Mouse (Mus musculus) stomach, postnatal 0 days (tissue): ENCODE measurements around the gene Slc8a1. TPM values are rescaled to one million over a fixed set of nuclear protein-coding genes. Genes with fewer than 3 reads are reported as not detected.

Source experiments
- ATAC-seq: fragments of 200-750 bp; cut with Nextera tagmentation; 2 replicates; pipeline ENCODE4 v1.8.0; 2017; ENCODE audit not compliant: low FRiP score, low TSS enrichment
- DNase-seq: peaks from one replicate; pipeline ENCODE4 v3.0.0-alpha.2; 2016; ENCODE audit warnings: low spot score
- H3K27ac ChIP-seq: fragments of 300-500 bp; sonication (generic); replicated peaks from 2 replicates; pipeline ENCODE4 v1.5.1; 2014; ENCODE audit warnings: mild to moderate bottlenecking, control low read depth
- H3K27me3 ChIP-seq: fragments of 300-500 bp; sonication (generic); 2 replicates; pipeline ENCODE4 v1.6.1; 2014; ENCODE audit warnings: low read length; ENCODE audit not compliant: control insufficient read depth, insufficient read depth
- H3K36me3 ChIP-seq: fragments of 300-500 bp; sonication (generic); 2 replicates; pipeline ENCODE4 v1.6.1; 2014; ENCODE audit warnings: low read length, mixed read lengths; ENCODE audit not compliant: control insufficient read depth, insufficient read depth
- H3K4me1 ChIP-seq: fragments of 300-500 bp; sonication (generic); replicated peaks from 2 replicates; pipeline ENCODE4 v1.6.1; 2014; ENCODE audit warnings: antibody characterized with exemption; ENCODE audit not compliant: control insufficient read depth, insufficient read depth
- H3K4me2 ChIP-seq: fragments of 300-500 bp; sonication (generic); replicated peaks from 2 replicates; pipeline ENCODE4 v1.6.1; 2014; ENCODE audit warnings: low read depth, mild to moderate bottlenecking, control low read depth, moderate library complexity
- H3K4me3 ChIP-seq: fragments of 300-500 bp; sonication (generic); 2 replicates; pipeline ENCODE4 v1.5.1; 2014; ENCODE audit warnings: low read depth, low read length, control low read depth
- H3K9ac ChIP-seq: fragments of 300-500 bp; sonication (generic); 2 replicates; pipeline ENCODE4 v1.6.1; 2014; ENCODE audit warnings: mild to moderate bottlenecking, low read length, control low read depth, mixed read lengths
- H3K9me3 ChIP-seq: fragments of 300-500 bp; sonication (generic); 2 replicates; pipeline ENCODE4 v1.6.1; 2016; ENCODE audit warnings: low read length; ENCODE audit not compliant: control insufficient read depth
- CTCF ChIP-seq: IDR thresholded peaks from 2 replicates; pipeline ENCODE4 v1.5.1; 2016; ENCODE audit warnings: antibody characterized with exemption, low read depth, mild to moderate bottlenecking, moderate library complexity
- EP300 ChIP-seq: optimal IDR thresholded peaks from 2 replicates; pipeline ENCODE3; 2016; ENCODE audit warnings: antibody characterized with exemption
- WGBS: fragments of 180-500 bp; shearing (Covaris S2); extraction: QIAGEN DNeasy Blood & Tissue Kit; methylation state at CpG from one replicate; pipeline ENCODE4 v1.1.7; 2014; 5-methylcytosine and 5-hydroxymethylcytosine counted together
- polyA plus RNA-seq: library from polyadenylated mRNA; unstranded; fragments of >200 nt; fragmentation: Nextera tagmentation; extraction: Ambion mirVana; gene quantifications from 2 replicates; pipeline ENCODE4 v1.2.1, GENCODE M21; 2015

The Slc8a1 gene
- polyA plus RNA-seq, 1 experiment from 2014 or later = 3.1 TPM

DNA sequence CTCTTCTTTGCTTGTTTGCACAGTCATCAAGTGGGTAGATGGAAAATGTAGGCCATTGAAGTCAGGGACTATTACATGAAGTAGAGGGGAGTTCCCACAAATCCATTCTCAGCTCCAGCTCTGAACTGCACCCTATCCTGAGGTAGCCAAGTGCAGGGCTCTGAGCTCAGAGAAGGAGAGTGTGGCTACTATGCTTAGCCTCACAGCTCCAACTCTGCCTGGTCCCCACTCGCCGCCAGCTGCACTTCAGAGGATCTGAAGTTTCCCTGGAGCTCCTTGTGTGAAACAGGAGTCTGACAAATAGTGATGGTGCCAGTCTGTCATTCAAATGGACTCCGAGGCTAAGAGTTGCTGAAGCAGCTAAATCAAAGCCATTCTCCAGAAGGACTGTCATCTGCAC, 282.9 kb downstream of the Slc8a1 start:
- Histone ChIP-seq H3K27ac (no peak overlapping the region), H3K9ac (no peak overlapping the region), H3K9me3 (no peaks in the 10 kb centered on the region), H3K4me1 (no peaks in the 10 kb centered on the region), H3K27me3 (no peaks in the 10 kb centered on the region), H3K36me3 (no peaks in the 10 kb centered on the region), H3K4me3 (no peak overlapping the region), H3K4me2 (no peak overlapping the region)
- no peak for TF ChIP-seq EP300
- TF ChIP-seq CTCF = no peak
- ATAC-seq (no peak), DNase-seq (no peak)
- 73% methylated on average over 3 of the region's 3 CpGs for WGBS

DNA sequence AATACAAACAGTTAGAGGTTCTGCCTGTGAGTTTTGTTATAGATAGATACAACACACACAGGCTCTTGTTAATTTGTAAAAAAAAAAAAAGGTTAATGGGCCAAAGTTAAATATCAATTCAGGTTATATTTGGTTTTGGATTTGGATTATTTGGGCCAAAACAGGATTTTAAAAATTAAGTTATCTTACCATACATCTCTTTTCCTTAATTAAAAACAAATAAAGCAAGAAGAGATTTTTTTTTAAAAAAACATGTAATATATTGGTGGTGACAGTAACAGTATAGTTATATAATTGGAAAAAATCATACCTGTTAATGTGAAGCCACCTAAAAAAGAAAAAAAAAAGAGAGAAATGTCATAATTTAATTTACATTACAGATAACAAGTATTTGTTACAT, 296.7 kb downstream of the Slc8a1 start, which contains the start of gene Gm11096:
Gene Gm11096, plus strand, starts transcription at position 301 of the 400 bp plus-strand sequence.
- no peaks in the 10 kb centered on the region for H3K9me3 ChIP-seq
- ATAC-seq = no peak
- no peak within 1 kb of the TSS for H3K4me3 ChIP-seq
- DNase-seq = no peak
- no peaks in the 10 kb centered on the region for H3K36me3 ChIP-seq
- no peak for TF ChIP-seq EP300
- TF ChIP-seq CTCF = no peak
- H3K27ac ChIP-seq = no peak within 1 kb of the TSS
- H3K4me1 ChIP-seq = no peaks in the 10 kb centered on the region
- H3K4me2 ChIP-seq = no peak within 1 kb of the TSS
- no peak within 1 kb of the TSS for H3K9ac ChIP-seq
- H3K27me3 ChIP-seq = no peaks in the 10 kb centered on the region

DNA sequence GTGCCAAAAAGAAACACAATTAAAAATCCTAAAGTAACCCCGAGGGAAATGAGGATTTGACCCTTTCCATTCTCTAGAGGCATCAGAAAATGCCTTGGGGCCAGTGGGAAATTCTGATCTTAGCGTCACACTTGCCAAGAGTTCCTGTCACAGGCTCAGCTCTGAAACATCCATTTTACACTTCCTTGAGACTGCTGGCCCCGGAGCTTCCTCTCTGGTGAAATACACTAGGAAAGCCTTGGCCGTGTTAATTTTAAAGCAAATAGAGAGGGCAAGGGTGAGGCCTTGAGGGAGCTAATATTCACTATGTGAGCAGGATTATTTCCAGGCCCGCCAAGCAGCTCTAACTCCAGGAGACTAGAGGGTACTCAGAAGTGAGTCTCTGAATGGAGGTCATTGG, 305.0 kb downstream of the Slc8a1 start:
- no peak for TF ChIP-seq CTCF
- TF ChIP-seq EP300 = no peak
- H3K27me3 ChIP-seq = no peaks in the 10 kb centered on the region
- no peaks in the 10 kb centered on the region for H3K4me1 ChIP-seq
- H3K36me3 ChIP-seq = no peaks in the 10 kb centered on the region
- no peak overlapping the region for H3K4me2 ChIP-seq
- H3K9ac ChIP-seq = no peak overlapping the region
- DNase-seq = no peak
- no peak overlapping the region for H3K27ac ChIP-seq
- no peak for ATAC-seq
- no peaks in the 10 kb centered on the region for H3K9me3 ChIP-seq
- 36% methylated on average over 5 of the region's 5 CpGs for WGBS
- no peak overlapping the region for H3K4me3 ChIP-seq

DNA sequence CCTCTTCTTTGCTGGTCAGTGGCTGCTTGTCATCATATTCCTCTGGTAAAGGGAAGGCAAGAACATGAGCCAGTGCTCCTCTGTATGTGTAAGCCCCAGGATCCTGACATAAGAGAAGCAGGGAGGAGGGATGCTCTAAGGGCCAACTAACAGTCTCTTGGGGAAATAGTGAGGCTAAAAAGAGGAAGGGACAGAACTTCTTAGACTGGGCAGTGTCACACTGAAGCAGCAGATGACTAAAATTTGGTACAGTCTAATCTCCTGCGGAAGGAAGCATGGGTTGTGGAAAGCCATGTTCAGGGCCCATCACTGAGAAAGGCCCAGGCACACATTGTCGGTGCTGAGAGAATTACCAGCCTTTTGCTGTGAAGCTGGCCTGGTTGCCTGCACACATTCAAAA, 305.4 kb downstream of the Slc8a1 start:
- H3K4me3 ChIP-seq = no peak overlapping the region
- H3K36me3 ChIP-seq = no peaks in the 10 kb centered on the region
- ATAC-seq (no peak), DNase-seq (no peak)
- no peaks in the 10 kb centered on the region for H3K4me1 ChIP-seq
- H3K9me3 ChIP-seq = no peaks in the 10 kb centered on the region
- H3K4me2 ChIP-seq = no peak overlapping the region
- H3K27me3 ChIP-seq = no peaks in the 10 kb centered on the region
- no peak overlapping the region for H3K9ac ChIP-seq
- TF ChIP-seq EP300 (no peak), CTCF (no peak)
- WGBS = 89% methylated on average over 2 of the region's 2 CpGs
- H3K27ac ChIP-seq = no peak overlapping the region

DNA sequence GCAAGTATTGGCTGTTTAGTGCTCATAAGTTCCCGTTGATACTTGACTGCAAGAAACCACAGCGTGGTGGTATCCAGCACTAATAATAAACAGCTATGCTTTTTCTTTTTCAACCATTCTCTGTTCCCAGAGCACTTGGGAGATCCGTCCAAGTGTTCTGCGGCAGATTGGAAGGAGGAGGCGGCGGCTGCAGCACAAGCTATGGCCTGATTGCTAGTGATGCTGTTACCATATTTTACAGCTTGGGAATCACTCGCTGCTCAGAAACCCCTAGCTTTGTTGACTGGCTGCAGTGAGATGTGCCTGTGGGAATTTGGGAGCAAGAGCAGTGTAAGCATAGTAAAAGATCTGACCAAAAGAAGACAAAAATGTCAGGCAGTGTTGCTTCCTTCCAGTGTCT, 310.9 kb downstream of the Slc8a1 start:
- ATAC-seq (no peak), DNase-seq (no peak)
- Histone ChIP-seq H3K27ac (no peak overlapping the region), H3K4me2 (no peak overlapping the region), H3K36me3 (0 out of 2 replicates have a peak, but pooled peaks cover 2% of the 10 kb centered on the region), H3K4me3 (no peak overlapping the region), H3K4me1 (no peaks in the 10 kb centered on the region), H3K9me3 (no peaks in the 10 kb centered on the region), H3K27me3 (no peaks in the 10 kb centered on the region), H3K9ac (no peak overlapping the region)
- 84% methylated on average over 7 of the region's 7 CpGs for WGBS
- no peak for TF ChIP-seq EP300
- no peak for TF ChIP-seq CTCF

DNA sequence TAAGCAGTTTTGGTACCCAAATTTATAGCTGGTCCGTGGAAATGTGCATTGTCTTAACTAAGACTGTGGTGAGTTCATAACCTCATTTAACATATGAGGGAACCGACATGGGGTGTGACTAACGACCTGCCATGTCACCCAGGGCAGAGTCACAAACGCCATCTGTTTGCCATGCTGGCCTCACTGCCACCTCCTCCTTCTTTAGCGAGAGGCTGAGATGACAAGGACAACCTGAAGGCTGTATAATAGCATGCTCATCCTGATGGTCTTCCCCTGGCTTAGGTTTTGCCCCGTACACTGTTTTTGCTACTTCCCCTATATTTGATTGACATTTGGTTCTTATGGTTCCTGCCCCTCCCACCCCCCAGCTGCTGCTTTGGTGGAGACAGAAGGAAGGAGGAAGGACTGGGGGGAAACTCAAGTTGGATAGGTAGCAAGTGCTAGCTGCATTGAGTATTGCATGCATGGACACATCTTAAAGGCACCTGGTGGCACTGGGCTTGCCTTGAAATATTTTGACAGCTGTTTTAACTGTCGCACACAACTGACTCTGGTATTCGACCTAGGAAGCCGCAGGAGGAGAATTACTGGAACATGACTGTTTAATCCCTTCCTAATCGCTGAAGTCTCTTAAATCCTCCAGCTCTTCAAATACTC, 313.8 kb downstream of the Slc8a1 start:
- no peaks in the 10 kb centered on the region for H3K27me3 ChIP-seq
- H3K27ac ChIP-seq = no peak overlapping the region
- 49% methylated on average over 10 of the region's 10 CpGs for WGBS
- H3K9me3 ChIP-seq = no peaks in the 10 kb centered on the region
- ATAC-seq = no peak
- H3K4me2 ChIP-seq = no peak overlapping the region
- no peak overlapping the region for H3K9ac ChIP-seq
- H3K4me3 ChIP-seq = no peak overlapping the region
- TF ChIP-seq CTCF = no peak
- TF ChIP-seq EP300 = no peak
- 0 out of 2 replicates have a peak, but pooled peaks cover 2% of the 10 kb centered on the region for H3K36me3 ChIP-seq
- no peaks in the 10 kb centered on the region for H3K4me1 ChIP-seq
- DNase-seq = no peak
